Mouse (Mus musculus) heart, embryonic 14.5 days (tissue): Measurements from ENCODE around the gene Cotl1. TPM values are rescaled to one million over a fixed set of nuclear protein-coding genes. Genes with fewer than 3 reads are reported as not detected.

ENCODE experiments used
- ATAC-seq: fragments of 200-750 bp; cut with Nextera tagmentation; 2 replicates; pipeline ENCODE4 v1.8.0; 2017; ENCODE audit warnings: low read depth, moderate TSS enrichment; ENCODE audit not compliant: insufficient number of reproducible peaks, insufficient read depth, low FRiP score
- H3K27ac ChIP-seq, 2 experiments: fragments of 200-500 bp in 1 of 2; fragments of 300-500 bp in 1 of 2; sonication (generic) in 1 of 2; replicated peaks in 1 of 2; 2 replicates each; pipeline ENCODE4 v1.5.1; 2012 to 2014; ENCODE audit warnings: low read depth in 2 of 2, low read length in 2 of 2, control low read depth in 1 of 2, mild to moderate bottlenecking in 1 of 2, mixed read lengths in 1 of 2; ENCODE audit not compliant: control insufficient read depth in 1 of 2, insufficient read depth in 1 of 2
- H3K27me3 ChIP-seq: fragments of 300-500 bp; sonication (generic); 2 replicates; pipeline ENCODE4 v1.6.1; 2014; ENCODE audit warnings: mild to moderate bottlenecking, low read length, control low read depth; ENCODE audit not compliant: control insufficient read depth, insufficient read depth
- H3K36me3 ChIP-seq: fragments of 300-500 bp; sonication (generic); 2 replicates; pipeline ENCODE4 v1.6.1; 2014; ENCODE audit warnings: mild to moderate bottlenecking, control low read depth, low read length, mixed read lengths; ENCODE audit not compliant: control insufficient read depth, insufficient read depth
- H3K4me1 ChIP-seq, 2 experiments: fragments of 200-500 bp in 1 of 2; fragments of 300-500 bp in 1 of 2; sonication (generic) in 1 of 2; 2 replicates each; pipeline ENCODE4 v1.6.1; 2012 to 2014; ENCODE audit warnings: low read length in 2 of 2, control low read depth in 1 of 2, mixed read lengths in 1 of 2; ENCODE audit not compliant: control insufficient read depth in 2 of 2, insufficient read depth in 2 of 2
- H3K4me2 ChIP-seq: fragments of 300-500 bp; sonication (generic); 2 replicates; pipeline ENCODE4 v1.6.1; 2014; ENCODE audit warnings: mild to moderate bottlenecking, low read length
- H3K4me3 ChIP-seq, 2 experiments: fragments of 200-500 bp in 1 of 2; fragments of 300-500 bp in 1 of 2; sonication (generic) in 1 of 2; 2 replicates each; pipeline ENCODE4 v1.5.1; 2012 to 2014; ENCODE audit warnings: low read length in 2 of 2, mild to moderate bottlenecking in 2 of 2, control low read depth in 1 of 2, low read depth in 1 of 2, moderate library complexity in 1 of 2; ENCODE audit not compliant: control insufficient read depth in 1 of 2, insufficient read depth in 1 of 2
- H3K9ac ChIP-seq: fragments of 300-500 bp; sonication (generic); 2 replicates; pipeline ENCODE4 v1.6.1; 2014; ENCODE audit warnings: mild to moderate bottlenecking, low read length
- H3K9me3 ChIP-seq: fragments of 300-500 bp; sonication (generic); 2 replicates; pipeline ENCODE4 v1.6.1; 2016; ENCODE audit warnings: low read length, control low read depth; ENCODE audit not compliant: control insufficient read depth
- WGBS: fragments of 180-500 bp; shearing (Covaris S2); extraction: QIAGEN DNeasy Blood & Tissue Kit; methylation state at CpG from one replicate; pipeline ENCODE4 v1.1.7; 2014; 5-methylcytosine and 5-hydroxymethylcytosine counted together
- polyA plus RNA-seq: library from polyadenylated mRNA; unstranded; fragments of >200 nt; fragmentation: Nextera tagmentation; extraction: Ambion mirVana; gene quantifications from 2 replicates; pipeline ENCODE4 v1.2.1, GENCODE M21; 2014

Gene Cotl1
- polyA plus RNA-seq, 1 experiment from 2014 or later = 75.9 TPM

- H3K4me2 ChIP-seq = no peak overlapping the region
- H3K9me3 ChIP-seq = no peaks in the 10 kb centered on the region
- H3K27me3 ChIP-seq = no peaks in the 10 kb centered on the region
- H3K36me3 ChIP-seq = 0 out of 2 replicates have a peak, but pooled peaks cover 4% of the 10 kb centered on the region
- H3K9ac ChIP-seq = no peak overlapping the region
- 56% methylated on average over 5 of the region's 5 CpGs for WGBS
- H3K4me3 ChIP-seq = no peak overlapping the region
- H3K27ac ChIP-seq = no peak overlapping the region; a peak in 1 of 4 replicates
- H3K4me1 ChIP-seq = peaks cover 32 to 53% of the 10 kb centered on the region in 2 experiments
- no peak for ATAC-seq
Observed at GRCm38 (mm10) chr8:119826982-119827381, 13.4 kb downstream of the Cotl1 start.

GRCm38 (mm10) chr8:119825950-119826730 is 14.2 kb downstream of the Cotl1 start:
- 0 out of 4 replicates have a peak overlapping the region, but pooled peaks of 1 of the 2 experiments have one; percentile 9 for H3K27ac ChIP-seq

GRCm38 (mm10) chr8:119824809-119825273 is 15.5 kb downstream of the Cotl1 start:
- H3K9ac ChIP-seq = no peak overlapping the region
- H3K27me3 ChIP-seq = no peaks in the 10 kb centered on the region
- H3K4me2 ChIP-seq = no peak overlapping the region
- 68% methylated on average over 11 of the region's 11 CpGs for WGBS
- peaks cover 20 to 32% of the 10 kb centered on the region in 2 experiments for H3K4me1 ChIP-seq
- H3K4me3 ChIP-seq = no peak overlapping the region
- H3K36me3 ChIP-seq = 0 out of 2 replicates have a peak, but pooled peaks cover 15% of the 10 kb centered on the region
- H3K27ac ChIP-seq = 0 out of 4 replicates have a peak overlapping the region, but pooled peaks of 1 of the 2 experiments have one; percentile 24
- H3K9me3 ChIP-seq = no peaks in the 10 kb centered on the region
- ATAC-seq = no peak

More at GRCm38 (mm10) chr8:119825950-119826730, 14.2 kb downstream of the Cotl1 start:
- no peaks in the 10 kb centered on the region for H3K9me3 ChIP-seq
- H3K9ac ChIP-seq = no peak overlapping the region; the same call in 1 of the 2 replicates
- H3K27me3 ChIP-seq = no peaks in the 10 kb centered on the region
- no peak for ATAC-seq
- no peak overlapping the region for H3K4me3 ChIP-seq
- peaks cover 24 to 45% of the 10 kb centered on the region in 2 experiments for H3K4me1 ChIP-seq
- H3K36me3 ChIP-seq = 0 out of 2 replicates have a peak, but pooled peaks cover 11% of the 10 kb centered on the region
- H3K4me2 ChIP-seq = no peak overlapping the region
- 60% methylated on average over 19 of the region's 19 CpGs for WGBS

DNA sequence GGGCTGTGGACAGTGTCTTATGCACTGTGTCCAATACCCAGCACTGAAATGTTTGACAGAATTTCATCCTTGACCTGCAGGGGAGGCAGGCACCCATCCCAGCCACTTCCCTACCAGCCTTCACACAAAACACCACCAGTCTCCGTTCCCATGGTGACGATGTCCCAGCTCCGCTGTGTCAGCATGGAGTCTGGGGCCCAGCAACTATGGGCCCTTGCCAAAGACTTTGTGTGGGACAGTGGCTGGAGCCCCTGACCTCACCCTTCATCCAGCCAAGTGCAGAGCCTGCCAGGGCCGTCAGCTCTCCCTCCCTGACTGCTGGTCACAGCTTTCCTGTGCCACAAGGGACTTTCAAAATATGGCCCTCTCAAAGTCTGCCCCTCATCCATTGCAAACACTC is 16.2 kb downstream of the Cotl1 start:
- Histone ChIP-seq H3K27me3 (no peaks in the 10 kb centered on the region), H3K4me3 (no peak overlapping the region), H3K36me3 (0 out of 2 replicates have a peak, but pooled peaks cover 15% of the 10 kb centered on the region), H3K4me2 (no peak overlapping the region), H3K9ac (no peak overlapping the region), H3K27ac (no peak overlapping the region), H3K9me3 (no peaks in the 10 kb centered on the region), H3K4me1 (peaks cover 17 to 31% of the 10 kb centered on the region in 2 experiments)
- no peak for ATAC-seq
- 73% methylated on average over 4 of the region's 4 CpGs for WGBS

DNA sequence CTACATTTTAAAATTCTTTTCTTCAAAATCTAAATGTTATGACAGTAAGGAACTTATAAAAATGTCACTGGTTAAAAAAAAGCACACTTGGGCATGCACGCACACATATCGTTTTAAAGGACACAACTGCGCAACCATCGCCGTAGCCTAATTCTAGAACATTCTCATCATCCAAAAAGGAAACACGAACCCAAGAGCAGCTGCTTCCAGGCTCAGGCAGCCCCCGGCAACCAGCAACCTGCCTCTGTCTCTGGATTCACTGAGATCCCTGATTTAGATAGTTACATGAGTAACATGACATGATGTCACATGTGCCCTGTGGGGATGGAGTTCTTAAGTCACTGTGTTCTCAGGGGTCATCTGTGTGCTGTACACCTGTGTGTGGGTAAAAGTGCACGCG is 17.1 kb downstream of the Cotl1 start:
- 0 out of 2 replicates have a peak, but pooled peaks cover 15% of the 10 kb centered on the region for H3K36me3 ChIP-seq
- H3K4me3 ChIP-seq = no peak overlapping the region
- peaks cover 17 to 25% of the 10 kb centered on the region in 2 experiments for H3K4me1 ChIP-seq
- H3K9ac ChIP-seq = no peak overlapping the region
- ATAC-seq = no peak
- H3K27ac ChIP-seq = no peak overlapping the region
- H3K9me3 ChIP-seq = no peaks in the 10 kb centered on the region
- no peaks in the 10 kb centered on the region for H3K27me3 ChIP-seq
- H3K4me2 ChIP-seq = no peak overlapping the region
- WGBS = 93% methylated on average over 9 of the region's 9 CpGs

GRCm38 (mm10) chr8:119821691-119822090 is 18.7 kb downstream of the Cotl1 start:
- no peak overlapping the region for H3K27ac ChIP-seq
- 0 out of 2 replicates have a peak, but pooled peaks cover 15% of the 10 kb centered on the region for H3K36me3 ChIP-seq
- peaks cover 9 to 10% of the 10 kb centered on the region in 2 experiments for H3K4me1 ChIP-seq
- no peaks in the 10 kb centered on the region for H3K27me3 ChIP-seq
- H3K9me3 ChIP-seq = no peaks in the 10 kb centered on the region
- H3K4me3 ChIP-seq = no peak overlapping the region
- no peak overlapping the region for H3K4me2 ChIP-seq
- H3K9ac ChIP-seq = no peak overlapping the region
- 91% methylated on average over 6 of the region's 6 CpGs for WGBS
- no peak for ATAC-seq

DNA sequence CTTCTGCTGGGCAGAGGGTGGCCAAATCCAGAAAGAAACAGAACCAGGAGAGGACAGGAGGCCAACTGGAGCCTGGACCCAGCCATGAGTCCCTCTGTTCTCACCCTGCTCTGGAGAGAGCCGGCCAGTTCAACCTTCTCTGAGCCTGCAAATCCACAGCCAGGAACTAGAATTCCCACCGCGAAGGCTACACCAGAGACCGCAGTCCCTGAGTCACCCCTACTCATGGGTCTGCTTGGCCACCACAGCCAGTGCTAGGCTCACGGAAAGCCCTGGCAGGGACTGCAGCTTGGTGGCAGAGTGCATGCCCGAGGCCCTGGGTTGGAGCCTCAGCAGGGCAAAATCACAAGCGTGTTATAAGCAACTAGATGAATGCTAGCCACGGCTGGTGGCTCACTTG is 20.4 kb downstream of the Cotl1 start:
- Histone ChIP-seq H3K4me3 (no peak overlapping the region), H3K36me3 (0 out of 2 replicates have a peak, but pooled peaks cover 15% of the 10 kb centered on the region), H3K27me3 (no peaks in the 10 kb centered on the region), H3K4me2 (no peak overlapping the region), H3K4me1 (peaks cover 0 to 1% of the 10 kb centered on the region in 2 experiments; a peak in 2 of 4 replicates), H3K9ac (no peak overlapping the region), H3K9me3 (no peaks in the 10 kb centered on the region), H3K27ac (no peak overlapping the region)
- 89% methylated on average over 8 of the region's 8 CpGs for WGBS
- no peak for ATAC-seq
